Mouse (Mus musculus): ENCODE results near the gene Cep170b. TPM values are rescaled to one million over a fixed set of nuclear protein-coding genes. Genes with fewer than 3 reads are reported as not detected.

The Cep170b gene
- polyA plus RNA-seq, 2 experiments, result 21.3 to 30.1 TPM

GRCm38 (mm10) chr12:112702374-112703320 is 17.6 kb upstream of the Cep170b start:
- Histone ChIP-seq H3K4me3 (replicated peaks; ENCODE audit: low read length) (no peak overlapping the region), H3K27me3 (ENCODE audit: control insufficient read depth, insufficient read depth, low read length) (no peaks in the 10 kb centered on the region), H3K4me2 (replicated peaks; ENCODE audit: low read depth, low read length, severe bottlenecking) (no peak overlapping the region), H3K4me1 (ENCODE audit: control insufficient read depth, insufficient read depth, low read length) (peaks cover 15% of the 10 kb centered on the region), H3K36me3 (ENCODE audit: control insufficient read depth, insufficient read depth, low read length) (no peaks in the 10 kb centered on the region), H3K9ac (ENCODE audit: low read depth, low read length, severe bottlenecking) (no peak overlapping the region), H3K27ac (replicated peaks; ENCODE audit: low read depth, low read length) (no peak overlapping the region), H3K9me3 (ENCODE audit: control insufficient read depth, low read length) (no peaks in the 10 kb centered on the region)
- DNase-seq (ENCODE audit: low spot score) (no peak), ATAC-seq (ENCODE audit: low FRiP score, low read depth) (no peak)
- no peak for TF ChIP-seq POLR2A (IDR thresholded peaks at IDR 0.05; ENCODE audit: borderline replicate concordance, extremely low read depth, insufficient read depth, insufficient read length)
- WGBS, result 43% methylated on average over 6 of the region's 6 CpGs

- ATAC-seq (ENCODE audit: low FRiP score, low read depth), result peak; percentile 83; the same call in 1 of the 2 replicates
- no peak overlapping the region; the same call in 1 of the 2 replicates for H3K9ac ChIP-seq (ENCODE audit: low read depth, low read length, severe bottlenecking)
- peak overlapping the region; percentile 23 for H3K4me3 ChIP-seq (replicated peaks; ENCODE audit: low read length)
These were observed 13.3 kb upstream of the Cep170b start for GRCm38 (mm10) chr12:112706704-112707572.

DNA sequence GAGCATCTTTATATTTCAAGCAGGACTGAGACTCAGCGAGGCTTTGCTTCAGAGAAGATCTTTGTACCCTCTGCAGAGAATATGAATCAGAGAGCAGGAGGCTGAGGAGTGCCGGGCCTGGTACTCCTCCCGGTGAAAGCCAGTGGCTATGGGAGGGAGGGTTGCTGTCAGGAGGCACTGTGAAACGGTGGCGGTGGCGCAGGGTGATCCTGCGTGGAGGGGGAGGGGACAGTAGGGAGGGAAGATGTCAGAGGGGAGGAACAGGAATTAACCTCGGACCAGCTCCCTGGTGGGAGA is 12.7 kb upstream of the Cep170b start:
- 24% methylated on average over 8 of the region's 8 CpGs for WGBS
- no peaks in the 10 kb centered on the region for H3K9me3 ChIP-seq (ENCODE audit: control insufficient read depth, low read length)
- TF ChIP-seq POLR2A (IDR thresholded peaks at IDR 0.05; ENCODE audit: borderline replicate concordance, extremely low read depth, insufficient read depth, insufficient read length), result no peak
- no peaks in the 10 kb centered on the region for H3K27me3 ChIP-seq (ENCODE audit: control insufficient read depth, insufficient read depth, low read length)
- no peaks in the 10 kb centered on the region for H3K36me3 ChIP-seq (ENCODE audit: control insufficient read depth, insufficient read depth, low read length)
- DNase-seq (ENCODE audit: low spot score) (no peak), ATAC-seq (ENCODE audit: low FRiP score, low read depth) (no peak)
- H3K4me3 ChIP-seq (replicated peaks; ENCODE audit: low read length), result no peak overlapping the region
- no peak overlapping the region for H3K9ac ChIP-seq (ENCODE audit: low read depth, low read length, severe bottlenecking)
- no peaks in the 10 kb centered on the region for H3K4me1 ChIP-seq (ENCODE audit: control insufficient read depth, insufficient read depth, low read length)
- H3K4me2 ChIP-seq (replicated peaks; ENCODE audit: low read depth, low read length, severe bottlenecking), result no peak overlapping the region
- no peak overlapping the region for H3K27ac ChIP-seq (replicated peaks; ENCODE audit: low read depth, low read length)

More at GRCm38 (mm10) chr12:112706704-112707572, 13.3 kb upstream of the Cep170b start:
- Histone ChIP-seq H3K4me2 (replicated peaks; ENCODE audit: low read depth, low read length, severe bottlenecking) (peak overlapping the region; percentile 49), H3K27ac (replicated peaks; ENCODE audit: low read depth, low read length) (no peak overlapping the region), H3K9me3 (ENCODE audit: control insufficient read depth, low read length) (no peaks in the 10 kb centered on the region), H3K4me1 (ENCODE audit: control insufficient read depth, insufficient read depth, low read length) (no peaks in the 10 kb centered on the region), H3K27me3 (ENCODE audit: control insufficient read depth, insufficient read depth, low read length) (no peaks in the 10 kb centered on the region), H3K36me3 (ENCODE audit: control insufficient read depth, insufficient read depth, low read length) (no peaks in the 10 kb centered on the region)
- peak; percentile 81 for DNase-seq (ENCODE audit: low spot score)
- TF ChIP-seq POLR2A (IDR thresholded peaks at IDR 0.05; ENCODE audit: borderline replicate concordance, extremely low read depth, insufficient read depth, insufficient read length), result no peak
- WGBS, result 11% methylated on average over 32 of the region's 32 CpGs

GRCm38 (mm10) chr12:112713984-112714383 is 6.3 kb upstream of the Cep170b start:
- peak; percentile 60 for DNase-seq (ENCODE audit: low spot score)

GRCm38 (mm10) chr12:112717140-112717539 is 3.1 kb upstream of the Cep170b start:
- DNase-seq (ENCODE audit: low spot score) (peak; percentile 25), ATAC-seq (ENCODE audit: low FRiP score, low read depth) (no peak)

More at GRCm38 (mm10) chr12:112713984-112714383, 6.3 kb upstream of the Cep170b start:
- Histone ChIP-seq H3K27ac (replicated peaks; ENCODE audit: low read depth, low read length) (peak overlapping the region; percentile 58), H3K9ac (ENCODE audit: low read depth, low read length, severe bottlenecking) (no peak overlapping the region), H3K9me3 (ENCODE audit: control insufficient read depth, low read length) (no peaks in the 10 kb centered on the region), H3K4me3 (replicated peaks; ENCODE audit: low read length) (no peak overlapping the region), H3K4me2 (replicated peaks; ENCODE audit: low read depth, low read length, severe bottlenecking) (no peak overlapping the region), H3K36me3 (ENCODE audit: control insufficient read depth, insufficient read depth, low read length) (no peaks in the 10 kb centered on the region), H3K27me3 (ENCODE audit: control insufficient read depth, insufficient read depth, low read length) (no peaks in the 10 kb centered on the region), H3K4me1 (ENCODE audit: control insufficient read depth, insufficient read depth, low read length) (peaks cover 4% of the 10 kb centered on the region; the same call in 1 of the 2 replicates)
- no peak for TF ChIP-seq POLR2A (IDR thresholded peaks at IDR 0.05; ENCODE audit: borderline replicate concordance, extremely low read depth, insufficient read depth, insufficient read length)
- 62% methylated on average over 3 of the region's 3 CpGs for WGBS
- ATAC-seq (ENCODE audit: low FRiP score, low read depth), result no peak

More at GRCm38 (mm10) chr12:112717140-112717539, 3.1 kb upstream of the Cep170b start:
- WGBS, result 28% methylated on average over 7 of the region's 7 CpGs
- Histone ChIP-seq H3K9ac (ENCODE audit: low read depth, low read length, severe bottlenecking) (no peak overlapping the region), H3K36me3 (ENCODE audit: control insufficient read depth, insufficient read depth, low read length) (no peaks in the 10 kb centered on the region), H3K4me2 (replicated peaks; ENCODE audit: low read depth, low read length, severe bottlenecking) (no peak overlapping the region), H3K9me3 (ENCODE audit: control insufficient read depth, low read length) (no peaks in the 10 kb centered on the region), H3K27me3 (ENCODE audit: control insufficient read depth, insufficient read depth, low read length) (no peaks in the 10 kb centered on the region), H3K27ac (replicated peaks; ENCODE audit: low read depth, low read length) (no peak overlapping the region), H3K4me1 (ENCODE audit: control insufficient read depth, insufficient read depth, low read length) (peaks cover 12% of the 10 kb centered on the region; the same call in 1 of the 2 replicates), H3K4me3 (replicated peaks; ENCODE audit: low read length) (no peak overlapping the region)
- TF ChIP-seq POLR2A (IDR thresholded peaks at IDR 0.05; ENCODE audit: borderline replicate concordance, extremely low read depth, insufficient read depth, insufficient read length), result no peak
